Comparison of ENCODE assay signal across 8 mouse cellular contexts in genomic region chrX:7648671-7649304, GRCm38 (mm10). TPM values are rescaled to one million over a fixed set of nuclear protein-coding genes. Genes with fewer than 3 reads are reported as not detected.
A peak's percentile ranks its signal among the peaks of the same experiment; 100 is the strongest.
DNase-seq lines count a peak whose midpoint lies in the region; ATAC-seq lines count a peak whose summit lies in the region.

No protein-coding gene starts in this region.

- 19% methylated on average over 25 of the region's 25 CpGs for WGBS in embryonic facial prominence, embryonic 12.5 days

- H3K27me3 ChIP-seq in embryonic facial prominence, embryonic 12.5 days = no peaks in the 10 kb centered on the region

- peak; percentile 98 for ATAC-seq in embryonic facial prominence, embryonic 12.5 days (ENCODE audit: insufficient number of reproducible peaks, insufficient read depth, low FRiP score, low TSS enrichment)

- H3K27ac ChIP-seq in embryonic facial prominence, embryonic 12.5 days = peak overlapping the region; percentile 70; the same call in 1 of the 2 replicates

- peak overlapping the region; percentile 53 for H3K9ac ChIP-seq in embryonic facial prominence, embryonic 12.5 days

- H3K4me2 ChIP-seq in embryonic facial prominence, embryonic 12.5 days (replicated peaks) = peak overlapping the region; percentile 51

- DNase-seq in 3T3-L1 (ENCODE audit: low read depth, low spot score) (peak; percentile 95), liver (peak; percentile 90)
- DNase-seq in adrenal gland, postnatal 10 days = peak; percentile 84
- DNase-seq in heart, adult 18-20 months = peak; percentile 85 to 92
- peak; percentile 87 for DNase-seq in kidney, adult 18-20 months
- peak; percentile 42 to 50 for DNase-seq in monocyte, adult 2 months (ENCODE audit: low read depth in 1 of 2, low spot score in 2 of 2)
- peak; percentile 85 to 91 for DNase-seq in spleen, postnatal 36 days (ENCODE audit: low spot score in 2 of 2)

- H3K4me3 ChIP-seq in embryonic facial prominence, embryonic 12.5 days = peak overlapping the region; percentile 46

- H3K9me3 ChIP-seq in embryonic facial prominence, embryonic 12.5 days = no peaks in the 10 kb centered on the region

- no peaks in the 10 kb centered on the region for H3K36me3 ChIP-seq in embryonic facial prominence, embryonic 12.5 days

- no peaks in the 10 kb centered on the region for H3K4me1 ChIP-seq in embryonic facial prominence, embryonic 12.5 days

RNA-seq across cellular contexts. Expression of gene Prickle3, which starts 8.3 kb away (rescaled TPM):
- total RNA-seq in adrenal gland, postnatal 10 days (2021) = 10 to 100 TPM in 1 of 2 experiments, 1 to 10 TPM in 1; 9.2 to 18.0 TPM
- 6.6 and 7.1 TPM in 2 replicates for polyA plus RNA-seq in embryonic facial prominence, embryonic 12.5 days (2016; fragmentation: Nextera tagmentation; extraction: Ambion mirVana)
- 10 to 100 TPM; 21.1 to 21.5 TPM for total RNA-seq in heart, adult 18-20 months (2021)

RNA-seq across cellular contexts. Expression of gene Syp, which starts 10.5 kb away (rescaled TPM):
- 10 to 100 TPM; 44.4 to 58.6 TPM for total RNA-seq in adrenal gland, postnatal 10 days (2021)
- polyA plus RNA-seq in embryonic facial prominence, embryonic 12.5 days (2016; fragmentation: Nextera tagmentation; extraction: Ambion mirVana) = 7.7 and 11.1 TPM in 2 replicates
- total RNA-seq in heart, adult 18-20 months (2021) = 1 to 10 TPM; 2.2 to 4.1 TPM

RNA-seq across cellular contexts. Expression of gene Plp2, which starts 22.4 kb away (rescaled TPM):
- total RNA-seq in adrenal gland, postnatal 10 days (2021) = 10 to 100 TPM; 71.5 to 72.6 TPM
- polyA plus RNA-seq in embryonic facial prominence, embryonic 12.5 days (2016; fragmentation: Nextera tagmentation; extraction: Ambion mirVana) = 58.4 and 63.2 TPM in 2 replicates
- total RNA-seq in heart, adult 18-20 months (2021) = 10 to 100 TPM; 41.3 to 57.6 TPM

RNA-seq across cellular contexts. Expression of gene Magix, which starts 32.3 kb away (rescaled TPM):
- 1 to 10 TPM; 5.3 to 5.8 TPM for total RNA-seq in adrenal gland, postnatal 10 days (2021)
- 0.11 and 0.15 TPM in 2 replicates for polyA plus RNA-seq in embryonic facial prominence, embryonic 12.5 days (2016; fragmentation: Nextera tagmentation; extraction: Ambion mirVana)
- total RNA-seq in heart, adult 18-20 months (2021) = 10 to 100 TPM; 25.2 to 27.9 TPM

RNA-seq across cellular contexts. Expression of gene Cacna1f, which starts 41.9 kb away (rescaled TPM):
- not detected for total RNA-seq in adrenal gland, postnatal 10 days (2021)
- 0.04 and 0.09 TPM in 2 replicates for polyA plus RNA-seq in embryonic facial prominence, embryonic 12.5 days (2016; fragmentation: Nextera tagmentation; extraction: Ambion mirVana)
- not detected for total RNA-seq in heart, adult 18-20 months (2021)

Comparison
In these comparisons a context has a peak if more than half of its experiments do, and no peak if none do; other contexts are left out.
1. Peak in every context shown above with its lines: DNase-seq, ATAC-seq, H3K4me3 ChIP-seq and H3K27ac ChIP-seq.
2. RNA of gene Syp, which starts 10.5 kb away (total RNA-seq): 44.4 to 58.6 TPM in adrenal gland, postnatal 10 days; 2.2 to 4.1 TPM in heart, adult 18-20 months; every median in the first group is over 4 times any median in the second.